Mouse (Mus musculus): ENCODE results near the gene Apex2. TPM values are rescaled to one million over a fixed set of nuclear protein-coding genes. Genes with fewer than 3 reads are reported as not detected.

Gene Apex2
- 10 to 100 TPM; 16.6 to 16.9 TPM for total RNA-seq (2021)

- no peak for DNase-seq (ENCODE audit: extremely low spot score in 1 of 2, low spot score in 2 of 2)
- intact Hi-C loops (cut with DNase I), result no loop called here
Measured at GRCm38 (mm10) chrX:150589696-150590095, at the start of gene Apex2. Apex2 (minus strand) TSS chrX:150589868.

- no peak for DNase-seq (ENCODE audit: extremely low spot score in 1 of 2, low spot score in 2 of 2)
- intact Hi-C loops (cut with DNase I), result no loop called here
Measured at GRCm38 (mm10) chrX:150636421-150636820, 46.8 kb upstream of the Apex2 start.

- no peak for DNase-seq (ENCODE audit: extremely low spot score in 1 of 2, low spot score in 2 of 2)
- intact Hi-C loops (cut with DNase I), result no loop called here
Measured at GRCm38 (mm10) chrX:150598882-150599281, 9.2 kb upstream of the Apex2 start.

GRCm38 (mm10) chrX:150595016-150595760 is 5.5 kb upstream of the Apex2 start:
- intact Hi-C loops (cut with DNase I), result no loop called here
- DNase-seq (ENCODE audit: extremely low spot score in 1 of 2, low spot score in 2 of 2), result no peak

- intact Hi-C loops (cut with DNase I), result no loop called here
- no peak for DNase-seq (ENCODE audit: extremely low spot score in 1 of 2, low spot score in 2 of 2)
Measured at GRCm38 (mm10) chrX:150594176-150594575, 4.5 kb upstream of the Apex2 start.

GRCm38 (mm10) chrX:150593266-150594035 is 3.8 kb upstream of the Apex2 start:
- intact Hi-C loops (cut with DNase I), result no loop called here
- DNase-seq (ENCODE audit: extremely low spot score in 1 of 2, low spot score in 2 of 2), result no peak

- intact Hi-C loops (cut with DNase I), result no loop called here
Measured at GRCm38 (mm10) chrX:150588023-150588764, 1.5 kb downstream of the Apex2 start, which contains the start of gene Pfkfb1. Pfkfb1 (plus strand) TSS chrX:150588229.

GRCm38 (mm10) chrX:150585116-150585515 is 4.6 kb downstream of the Apex2 start:
- intact Hi-C loops (cut with DNase I), result no loop called here
- no peak for DNase-seq (ENCODE audit: extremely low spot score in 1 of 2, low spot score in 2 of 2)

More at GRCm38 (mm10) chrX:150588023-150588764, 1.5 kb downstream of the Apex2 start, which contains the start of gene Pfkfb1:
- peak; percentile 61 to 88 for DNase-seq (ENCODE audit: extremely low spot score in 1 of 2, low spot score in 2 of 2)

GRCm38 (mm10) chrX:150581921-150582320 is 7.7 kb downstream of the Apex2 start:
- intact Hi-C loops (cut with DNase I), result no loop called here
- no peak for DNase-seq (ENCODE audit: extremely low spot score in 1 of 2, low spot score in 2 of 2)

GRCm38 (mm10) chrX:150564644-150565357 is 24.9 kb downstream of the Apex2 start:
- DNase-seq (ENCODE audit: extremely low spot score in 1 of 2, low spot score in 2 of 2), result no peak
- intact Hi-C loops (cut with DNase I), result no loop called here

- no peak for DNase-seq (ENCODE audit: extremely low spot score in 1 of 2, low spot score in 2 of 2)
- intact Hi-C loops (cut with DNase I), result no loop called here
Measured at GRCm38 (mm10) chrX:150554032-150554431, 35.6 kb downstream of the Apex2 start.

- DNase-seq (ENCODE audit: extremely low spot score in 1 of 2, low spot score in 2 of 2), result no peak
- intact Hi-C loops (cut with DNase I), result no loop called here
Measured at GRCm38 (mm10) chrX:150551986-150552385, 37.7 kb downstream of the Apex2 start.

GRCm38 (mm10) chrX:150549639-150550038 is 40.0 kb downstream of the Apex2 start:
- intact Hi-C loops (cut with DNase I), result no loop called here
- DNase-seq (ENCODE audit: extremely low spot score in 1 of 2, low spot score in 2 of 2), result no peak

- no peak for DNase-seq (ENCODE audit: extremely low spot score in 1 of 2, low spot score in 2 of 2)
- intact Hi-C loops (cut with DNase I), result no loop called here
Measured at GRCm38 (mm10) chrX:150547239-150547638, 42.4 kb downstream of the Apex2 start, which contains the start of gene Alas2. Alas2 (plus strand) TSS chrX:150547375.

GRCm38 (mm10) chrX:150541684-150542083 is 48.0 kb downstream of the Apex2 start:
- DNase-seq (ENCODE audit: extremely low spot score in 1 of 2, low spot score in 2 of 2), result no peak
- intact Hi-C loops (cut with DNase I), result no loop called here

GRCm38 (mm10) chrX:150540111-150540510 is 49.6 kb downstream of the Apex2 start:
- DNase-seq (ENCODE audit: extremely low spot score in 1 of 2, low spot score in 2 of 2), result no peak
- intact Hi-C loops (cut with DNase I), result no loop called here

GRCm38 (mm10) chrX:150516477-150516876 is 73.2 kb downstream of the Apex2 start:
- no peak for DNase-seq (ENCODE audit: extremely low spot score in 1 of 2, low spot score in 2 of 2)
- intact Hi-C loops (cut with DNase I), result loop anchor here (10.0 kb wide), 1 partner anchor 138 kb away; the partner anchor contains the start of gene Tro

GRCm38 (mm10) chrX:150516015-150516414 is 73.7 kb downstream of the Apex2 start:
- no peak for DNase-seq (ENCODE audit: extremely low spot score in 1 of 2, low spot score in 2 of 2)
- intact Hi-C loops (cut with DNase I), result loop anchor here (10.0 kb wide), 1 partner anchor 139 kb away; the partner anchor contains the start of gene Tro
